Mouse (Mus musculus) liver, postnatal 0 days (tissue): ENCODE data around the gene Slc25a26. TPM values are rescaled to one million over a fixed set of nuclear protein-coding genes. Genes with fewer than 3 reads are reported as not detected.
"Not testable (repeated sequence)": the region's sequence is repeated elsewhere in the genome, so short reads cannot be mapped to it uniquely, and the experiment has no call there.

Experiments used
- ATAC-seq: fragments of 200-750 bp; cut with Nextera tagmentation; 2 replicates; pipeline ENCODE4 v1.8.0; 2017; ENCODE audit warnings: mild to moderate bottlenecking, moderate library complexity
- DNase-seq: peaks from one replicate; pipeline ENCODE4 v3.0.0-alpha.2; 2016
- H3K27ac ChIP-seq: fragments of 300-500 bp; sonication (generic); 2 replicates; pipeline ENCODE4 v1.5.1; 2014; ENCODE audit warnings: antibody characterized with exemption, moderate library complexity, mild to moderate bottlenecking, low read depth
- H3K27me3 ChIP-seq: fragments of 300-500 bp; sonication (generic); 2 replicates; pipeline ENCODE4 v1.6.1; 2014; ENCODE audit warnings: low read length, control low read depth, mixed read lengths; ENCODE audit not compliant: insufficient read depth
- H3K36me3 ChIP-seq: fragments of 300-500 bp; sonication (generic); replicated peaks from 2 replicates; pipeline ENCODE4 v1.6.1; 2014; ENCODE audit warnings: mild to moderate bottlenecking, control low read depth, low read length, moderate library complexity, mixed read lengths; ENCODE audit not compliant: insufficient read depth
- H3K4me1 ChIP-seq: fragments of 300-500 bp; sonication (generic); 2 replicates; pipeline ENCODE4 v1.6.1; 2014; ENCODE audit warnings: antibody characterized with exemption, mild to moderate bottlenecking, control low read depth; ENCODE audit not compliant: insufficient read depth
- H3K4me2 ChIP-seq: fragments of 300-500 bp; sonication (generic); 2 replicates; pipeline ENCODE4 v1.6.1; 2014; ENCODE audit warnings: low read depth, mild to moderate bottlenecking, low read length, moderate library complexity, mixed read lengths
- H3K4me3 ChIP-seq: fragments of 300-500 bp; sonication (generic); 2 replicates; pipeline ENCODE4 v1.5.1; 2014; ENCODE audit warnings: low read depth, low read length
- H3K9ac ChIP-seq: fragments of 300-500 bp; sonication (generic); replicated peaks from 2 replicates; pipeline ENCODE4 v1.6.1; 2014; ENCODE audit warnings: mild to moderate bottlenecking, moderate library complexity
- H3K9me3 ChIP-seq: fragments of 300-500 bp; sonication (generic); 2 replicates; pipeline ENCODE4 v1.6.1; 2016; ENCODE audit warnings: mild to moderate bottlenecking, control low read depth, low read length, mixed read lengths
- CTCF ChIP-seq: sonication (generic); IDR thresholded peaks from 2 replicates; pipeline ENCODE4 v1.5.1; 2016; ENCODE audit warnings: antibody characterized with exemption, low read depth
- EP300 ChIP-seq: IDR thresholded peaks from 2 replicates; pipeline ENCODE4 v1.6.1; 2016; ENCODE audit warnings: antibody characterized with exemption, low read depth, mild to moderate bottlenecking
- WGBS: fragments of 180-500 bp; shearing (Covaris S2); extraction: QIAGEN DNeasy Blood & Tissue Kit; methylation state at CpG from one replicate; pipeline ENCODE4 v1.1.7; 2014; ENCODE audit not compliant: insufficient replicate concordance; 5-methylcytosine and 5-hydroxymethylcytosine counted together
- polyA plus RNA-seq: library from polyadenylated mRNA; unstranded; fragments of >200 nt; fragmentation: Nextera tagmentation; extraction: Ambion mirVana; gene quantifications from 2 replicates; pipeline ENCODE4 v1.2.1, GENCODE M21; 2015

Gene Slc25a26
- polyA plus RNA-seq, 1 experiment from 2014 or later = 3.0 TPM

- no peaks in the 10 kb centered on the region for H3K36me3 ChIP-seq
- DNase-seq (no peak), ATAC-seq (no peak)
- peaks cover 3% of the 10 kb centered on the region; the same call in 1 of the 2 replicates for H3K9me3 ChIP-seq
- no peak overlapping the region for H3K4me2 ChIP-seq
- H3K27ac ChIP-seq = no peak overlapping the region
- 70% methylated on average over 4 of the region's 4 CpGs for WGBS
- H3K4me1 ChIP-seq = no peaks in the 10 kb centered on the region
- H3K9ac ChIP-seq = no peak overlapping the region
- TF ChIP-seq CTCF (no peak), EP300 (no peak)
- no peak overlapping the region for H3K4me3 ChIP-seq
- no peaks in the 10 kb centered on the region for H3K27me3 ChIP-seq
Observed at GRCm38 (mm10) chr6:94547239-94547638, 47.1 kb downstream of the Slc25a26 start.

GRCm38 (mm10) chr6:94550298-94550697, 50.2 kb downstream of the Slc25a26 start:
- H3K27ac ChIP-seq = no peak overlapping the region
- H3K36me3 ChIP-seq = no peaks in the 10 kb centered on the region
- no peak overlapping the region for H3K9ac ChIP-seq
- no peak for ATAC-seq
- no peak for DNase-seq
- TF ChIP-seq EP300 = no peak
- no peak for TF ChIP-seq CTCF
- no peaks in the 10 kb centered on the region for H3K4me1 ChIP-seq
- 83% methylated on average over 6 of the region's 6 CpGs for WGBS
- no peaks in the 10 kb centered on the region for H3K27me3 ChIP-seq
- H3K4me2 ChIP-seq = no peak overlapping the region
- H3K4me3 ChIP-seq = no peak overlapping the region
- H3K9me3 ChIP-seq = peaks cover 3% of the 10 kb centered on the region; the same call in 1 of the 2 replicates

- no peak for DNase-seq
Observed at GRCm38 (mm10) chr6:94550851-94551250, 50.7 kb downstream of the Slc25a26 start.

GRCm38 (mm10) chr6:94553085-94553484, 53.0 kb downstream of the Slc25a26 start:
- no peak for DNase-seq
- no peak for ATAC-seq
- Histone ChIP-seq H3K36me3 (no peaks in the 10 kb centered on the region), H3K4me3 (no peak overlapping the region), H3K27ac (no peak overlapping the region), H3K27me3 (no peaks in the 10 kb centered on the region), H3K4me1 (peaks cover under 1% of the 10 kb centered on the region; the same call in 1 of the 2 replicates), H3K4me2 (no peak overlapping the region), H3K9me3 (peaks cover 3% of the 10 kb centered on the region; the same call in 1 of the 2 replicates), H3K9ac (no peak overlapping the region)
- no peak for TF ChIP-seq EP300
- TF ChIP-seq CTCF = no peak
- WGBS = 90% methylated on average over 5 of the region's 5 CpGs

More at GRCm38 (mm10) chr6:94550851-94551250, 50.7 kb downstream of the Slc25a26 start:
- Histone ChIP-seq H3K9ac (no peak overlapping the region), H3K27ac (no peak overlapping the region), H3K27me3 (no peaks in the 10 kb centered on the region), H3K4me3 (no peak overlapping the region), H3K9me3 (peaks cover 3% of the 10 kb centered on the region; the same call in 1 of the 2 replicates), H3K4me2 (no peak overlapping the region), H3K36me3 (no peaks in the 10 kb centered on the region), H3K4me1 (no peaks in the 10 kb centered on the region)
- TF ChIP-seq EP300 (no peak), CTCF (no peak)
- no peak for ATAC-seq
- WGBS = 81% methylated on average over 7 of the region's 7 CpGs

GRCm38 (mm10) chr6:94558603-94559002, 58.5 kb downstream of the Slc25a26 start:
- H3K9ac ChIP-seq, H3K4me3 ChIP-seq, H3K4me2 ChIP-seq, H3K9me3 ChIP-seq, H3K27ac ChIP-seq, H3K4me1 ChIP-seq, H3K27me3 ChIP-seq, DNase-seq, H3K36me3 ChIP-seq: not testable (repeated sequence)
- 54% methylated on average over 1 of the region's 1 CpGs for WGBS
- peak; percentile 56 for ATAC-seq

GRCm38 (mm10) chr6:94560896-94561295, 60.8 kb downstream of the Slc25a26 start:
- Histone ChIP-seq H3K4me3 (no peak overlapping the region), H3K27me3 (no peaks in the 10 kb centered on the region), H3K27ac (no peak overlapping the region), H3K36me3 (no peaks in the 10 kb centered on the region; the same call in 1 of the 2 replicates), H3K9ac (no peak overlapping the region), H3K4me2 (no peak overlapping the region), H3K9me3 (no peaks in the 10 kb centered on the region), H3K4me1 (peaks cover 4% of the 10 kb centered on the region; the same call in 1 of the 2 replicates)
- DNase-seq (no peak), ATAC-seq (no peak)
- TF ChIP-seq EP300 (no peak), CTCF (no peak)
- WGBS = 92% methylated on average over 1 of the region's 1 CpGs

GRCm38 (mm10) chr6:94561346-94561745, 61.2 kb downstream of the Slc25a26 start:
- Histone ChIP-seq H3K27me3 (no peaks in the 10 kb centered on the region), H3K36me3 (no peaks in the 10 kb centered on the region; the same call in 1 of the 2 replicates), H3K9me3 (no peaks in the 10 kb centered on the region), H3K4me1 (peaks cover 4% of the 10 kb centered on the region; the same call in 1 of the 2 replicates), H3K4me3 (no peak overlapping the region), H3K4me2 (no peak overlapping the region), H3K27ac (no peak overlapping the region), H3K9ac (no peak overlapping the region)
- TF ChIP-seq EP300 = no peak
- TF ChIP-seq CTCF = no peak
- WGBS = 73% methylated on average over 1 of the region's 1 CpGs
- no peak for DNase-seq
- ATAC-seq = no peak
